Mouse (Mus musculus) kidney, postnatal 25 days (tissue): ENCODE data around the gene Rpf1.
A peak's percentile ranks its signal among the peaks of the same experiment; 100 is the strongest.

ENCODE experiments used
- DNase-seq, 2 experiments: peaks; one replicate each; pipeline ENCODE4 v3.0.0; 2021; ENCODE audit warnings: mixed read lengths in 2 of 2

The Rpf1 gene

DNA sequence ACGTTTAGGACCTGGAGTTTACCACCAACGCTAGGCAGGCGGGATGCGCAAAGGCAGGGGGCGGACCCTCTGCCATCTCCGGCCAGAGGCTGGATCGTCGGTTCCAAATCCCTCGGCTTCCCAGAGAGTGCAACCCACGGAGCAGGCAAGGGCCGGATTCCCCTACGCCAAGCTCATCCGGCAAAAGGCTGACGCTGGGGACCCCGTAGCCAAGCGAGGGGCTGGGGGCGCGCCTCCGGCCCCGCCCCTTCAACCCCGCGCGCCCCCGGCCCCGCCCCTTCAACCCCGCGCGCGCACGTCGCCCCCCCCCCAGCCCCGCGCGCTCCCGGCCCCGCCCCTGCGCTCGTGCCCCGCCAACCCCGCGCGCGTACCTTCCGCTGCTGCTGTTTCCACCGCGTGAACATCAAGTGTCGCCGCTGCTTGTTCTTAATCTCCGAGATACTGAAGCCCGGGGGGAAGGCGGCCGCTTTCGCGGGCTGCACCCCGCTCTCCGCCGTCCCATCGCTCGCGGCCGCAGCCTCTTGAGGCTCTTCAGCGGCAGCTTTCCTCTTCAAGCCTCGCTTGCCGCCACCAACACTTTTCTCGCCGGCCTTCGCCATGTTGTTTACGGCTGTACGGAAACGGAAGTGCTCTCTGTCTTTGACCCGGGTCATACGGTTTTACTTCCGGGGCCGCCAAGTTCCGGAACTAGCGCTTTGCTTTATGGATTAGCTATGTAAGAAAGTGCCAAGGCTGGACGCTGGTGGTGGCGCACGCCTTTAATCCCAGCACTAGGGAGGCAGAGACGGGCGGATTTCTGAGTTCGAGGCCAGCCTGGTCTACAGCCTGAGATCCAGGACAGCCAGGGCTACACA is at the start of gene Rpf1:
Gene Rpf1 (minus strand): TSS at position 632 of the 854 bp plus-strand sequence.
- peak; percentile 94 to 95 for DNase-seq

DNA sequence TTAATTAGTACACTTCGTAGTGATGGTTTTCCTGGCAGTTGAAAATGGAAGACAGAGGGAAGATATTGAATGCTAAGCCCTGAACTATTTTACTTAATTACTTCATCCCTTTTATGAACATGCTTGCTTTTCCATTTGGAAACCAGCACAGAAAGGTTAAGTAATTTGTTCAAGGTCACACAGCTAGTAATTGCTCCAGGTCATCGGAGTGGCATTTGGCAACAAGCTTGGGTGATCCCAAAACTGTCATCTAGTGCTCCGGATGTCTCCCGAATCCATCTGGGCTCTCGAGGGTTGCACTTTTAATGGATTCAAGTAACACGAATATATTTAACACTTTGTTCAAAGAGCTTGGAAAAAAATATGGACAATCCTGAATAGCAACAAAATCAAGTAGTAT is 49.7 kb upstream of the Rpf1 start:
- no peak for DNase-seq

GRCm38 (mm10) chr3:146570148-146570782 is 49.0 kb upstream of the Rpf1 start, which contains the start of gene Uox:
Gene Uox (plus strand): TSS chr3:146570426.
- DNase-seq: no peak

- no peak for DNase-seq
Measured at GRCm38 (mm10) chr3:146569594-146569993, 48.4 kb upstream of the Rpf1 start.

DNA sequence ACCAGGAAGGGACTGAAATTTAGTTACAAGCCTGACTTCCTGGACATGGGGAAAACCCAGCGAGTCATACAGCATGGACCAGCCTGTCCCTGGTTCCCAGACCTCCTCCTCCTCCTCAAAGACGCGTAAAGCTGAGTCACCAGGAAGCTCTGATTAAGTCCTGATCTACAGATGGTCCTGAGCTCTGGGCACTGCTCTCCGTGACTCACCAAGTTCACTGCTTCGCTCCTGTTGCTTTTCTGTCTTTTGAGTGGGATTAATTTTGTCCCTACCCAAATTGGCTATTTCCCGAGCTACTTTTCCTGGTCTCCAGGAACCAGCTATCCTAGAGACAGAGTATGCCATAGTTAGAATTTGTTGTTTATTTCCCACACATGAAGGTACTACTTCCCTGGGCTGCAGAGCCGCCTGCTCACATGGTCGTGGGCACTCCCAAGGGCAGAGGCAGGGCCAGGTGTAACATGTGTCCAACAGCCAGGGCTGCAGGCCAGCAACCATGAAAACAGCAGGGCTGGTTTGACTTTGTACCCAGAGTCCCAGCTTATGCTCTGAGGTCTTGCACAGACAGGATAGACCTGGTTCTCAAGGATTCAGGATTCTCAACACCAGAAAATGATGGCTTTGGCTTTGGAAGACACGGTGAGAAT is 46.8 kb upstream of the Rpf1 start:
- peak; percentile 51 to 74 for DNase-seq

DNA sequence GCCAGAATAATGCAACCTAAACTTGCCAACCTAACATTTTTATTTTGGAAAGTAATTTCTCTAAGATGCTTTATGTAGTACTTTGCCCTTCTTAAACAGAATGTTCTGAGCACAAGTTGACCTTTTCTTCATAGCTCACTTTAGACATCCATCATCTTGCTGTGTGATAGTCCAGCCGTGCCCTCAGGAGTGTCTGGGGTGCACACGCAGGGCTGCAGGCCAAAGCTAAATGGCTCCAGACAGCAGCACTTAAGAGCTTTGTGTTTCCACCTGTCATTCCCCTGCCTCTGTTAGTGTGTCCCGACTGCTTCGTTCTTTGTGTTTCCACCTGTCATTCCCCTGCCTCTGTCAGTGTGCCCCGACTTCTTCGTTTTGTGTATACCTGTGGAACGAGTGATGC is 46.1 kb upstream of the Rpf1 start:
- DNase-seq: no peak

GRCm38 (mm10) chr3:146565065-146565411 is 43.8 kb upstream of the Rpf1 start:
- DNase-seq: no peak

GRCm38 (mm10) chr3:146564268-146565064 is 43.2 kb upstream of the Rpf1 start:
- DNase-seq: peak; percentile 67 to 91

- DNase-seq: no peak
Measured at GRCm38 (mm10) chr3:146562936-146563335, 41.7 kb upstream of the Rpf1 start.

- no peak for DNase-seq
Measured at GRCm38 (mm10) chr3:146557507-146557906, 36.3 kb upstream of the Rpf1 start.

- no peak for DNase-seq
Measured at GRCm38 (mm10) chr3:146556567-146556966, 35.3 kb upstream of the Rpf1 start.

GRCm38 (mm10) chr3:146554816-146555215 is 33.6 kb upstream of the Rpf1 start:
- no peak for DNase-seq

DNA sequence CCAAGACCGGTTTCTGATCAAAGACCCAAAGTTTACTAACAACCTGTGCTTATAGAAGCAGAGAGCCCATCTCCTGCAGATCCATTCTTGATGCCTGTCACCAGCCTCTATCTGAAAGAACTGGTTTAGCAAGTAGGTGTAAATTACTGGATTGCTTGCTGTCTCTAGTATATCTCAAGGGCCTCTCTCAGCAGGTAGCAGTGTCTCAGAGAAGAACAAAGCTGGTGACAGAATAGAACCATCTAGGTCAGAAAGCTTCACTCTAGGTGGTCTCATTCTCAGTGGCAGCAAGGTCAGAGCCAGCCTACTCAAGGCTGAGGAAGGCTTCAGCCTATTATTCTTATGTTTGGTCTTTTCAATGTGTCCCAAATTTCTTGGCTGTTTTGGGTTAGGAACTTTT is 22.4 kb upstream of the Rpf1 start:
- DNase-seq: no peak

DNA sequence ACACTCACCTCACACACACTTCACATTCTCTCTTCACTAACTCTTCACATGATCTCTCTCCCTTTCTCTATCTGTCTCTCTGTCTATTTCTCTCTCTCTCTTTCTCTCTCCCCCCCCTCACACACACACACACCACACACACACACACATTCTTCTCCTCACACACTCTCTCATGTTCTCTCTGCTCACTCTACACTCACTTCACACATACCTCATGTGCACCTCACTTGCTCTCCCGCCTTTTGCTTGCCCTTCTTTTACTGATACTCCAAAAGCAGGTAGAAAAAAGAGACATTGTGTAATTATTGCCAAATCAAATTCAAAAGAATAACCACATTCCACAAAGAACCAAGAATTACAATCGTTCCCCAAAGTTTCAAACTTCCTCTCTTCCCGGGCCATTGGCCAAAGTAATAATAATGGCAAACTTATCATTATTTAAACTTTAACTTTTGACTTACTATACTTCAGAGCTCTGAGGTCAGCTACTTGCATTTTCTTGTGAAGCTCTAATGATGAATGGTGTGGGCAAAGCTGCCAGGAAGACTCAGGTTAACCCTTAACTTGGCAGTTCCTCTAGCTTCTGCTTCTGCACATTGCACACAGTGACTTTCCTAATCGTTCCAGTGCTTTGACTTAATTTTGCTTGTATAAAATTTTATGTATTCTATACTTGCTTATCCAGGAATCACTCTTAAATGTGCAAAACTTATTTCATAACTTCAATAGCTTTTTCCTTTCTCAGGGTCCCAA is 19.5 kb upstream of the Rpf1 start:
- DNase-seq: peak in 1 of 2 experiments; percentile 26

DNA sequence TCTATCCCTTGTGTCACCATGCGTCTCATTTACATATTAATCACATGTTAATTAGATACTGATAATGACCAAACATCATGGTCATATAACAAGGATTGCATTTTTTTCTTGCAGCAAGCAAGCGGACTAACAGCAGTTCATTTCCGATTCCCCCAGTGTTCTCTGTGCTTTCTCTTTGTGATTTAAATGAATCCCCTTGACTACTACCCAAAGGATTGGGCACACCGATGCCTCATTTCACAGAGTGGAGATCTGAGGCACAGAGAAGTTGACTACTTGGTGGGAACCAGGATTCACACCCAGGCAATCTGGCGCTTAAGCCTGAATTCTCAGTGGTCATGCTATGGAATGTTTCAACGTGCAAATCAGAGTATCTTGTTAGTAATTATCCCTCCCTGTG is 13.8 kb upstream of the Rpf1 start:
- DNase-seq: no peak

DNA sequence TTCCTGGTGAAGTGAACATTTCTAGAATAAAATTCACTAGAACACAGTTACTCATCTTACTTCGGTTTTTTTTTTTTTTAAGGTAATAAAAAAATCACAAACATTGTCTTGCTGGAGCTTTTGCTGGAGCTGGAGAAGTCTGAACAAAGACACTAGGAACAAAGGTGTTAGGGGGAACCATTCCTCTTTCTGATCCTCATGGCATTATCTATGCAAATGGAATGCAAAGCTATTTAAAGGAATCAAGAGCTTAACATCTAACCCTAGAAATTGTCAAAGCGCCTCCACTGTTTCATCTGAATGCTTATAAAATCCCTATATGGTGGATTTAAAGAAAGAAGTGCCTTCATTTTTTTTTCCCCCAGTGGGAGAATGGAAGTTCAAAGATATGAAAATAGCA is 7.1 kb upstream of the Rpf1 start:
- no peak for DNase-seq

DNA sequence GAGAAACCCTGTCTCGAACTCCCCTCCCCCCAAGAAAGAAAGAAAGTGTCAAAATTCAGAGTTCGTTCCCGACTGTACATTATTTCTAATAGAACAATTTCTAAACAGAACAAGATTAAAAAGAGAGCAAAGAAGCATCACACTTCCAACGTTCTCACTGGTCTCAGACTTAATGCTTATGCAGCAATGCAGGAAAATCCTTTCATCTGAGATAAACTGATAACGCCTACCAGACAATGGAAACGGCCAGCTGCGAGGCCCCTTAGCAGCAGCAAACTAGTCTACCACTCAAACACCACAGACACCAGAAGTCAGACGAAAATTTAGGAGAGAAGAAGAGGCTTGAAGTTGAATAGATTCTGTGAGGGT is 407 bp upstream of the Rpf1 start:
- no peak for DNase-seq

- DNase-seq: no peak
Measured at GRCm38 (mm10) chr3:146520226-146520797, 917 bp downstream of the Rpf1 start.

GRCm38 (mm10) chr3:146506711-146507110 is 14.5 kb downstream of the Rpf1 start:
- DNase-seq: no peak

DNA sequence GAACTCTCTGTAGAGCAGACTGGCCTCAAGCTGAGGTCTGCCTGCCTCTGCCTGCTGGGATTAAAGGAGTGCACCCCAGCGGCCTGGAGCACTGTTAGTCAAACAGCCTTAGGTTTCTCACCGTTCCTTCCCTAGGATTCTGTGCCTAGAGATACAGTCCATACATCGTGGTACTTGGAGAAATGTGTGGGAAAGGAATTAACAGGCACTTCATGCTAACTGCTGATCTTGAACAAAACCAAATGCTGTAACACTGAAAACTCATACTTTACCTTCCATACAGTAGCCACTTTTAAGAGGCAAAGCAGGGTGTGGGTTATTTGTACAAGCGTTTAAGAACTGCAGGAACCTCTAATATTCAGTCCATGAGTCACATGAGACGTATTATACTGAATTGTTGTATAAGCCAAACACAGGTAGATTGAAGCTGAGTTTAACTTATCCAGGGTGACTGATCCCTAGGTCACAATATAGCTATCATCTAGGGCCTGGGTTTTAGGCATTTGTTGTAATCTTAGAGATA is 19.6 kb downstream of the Rpf1 start:
- no peak for DNase-seq

DNA sequence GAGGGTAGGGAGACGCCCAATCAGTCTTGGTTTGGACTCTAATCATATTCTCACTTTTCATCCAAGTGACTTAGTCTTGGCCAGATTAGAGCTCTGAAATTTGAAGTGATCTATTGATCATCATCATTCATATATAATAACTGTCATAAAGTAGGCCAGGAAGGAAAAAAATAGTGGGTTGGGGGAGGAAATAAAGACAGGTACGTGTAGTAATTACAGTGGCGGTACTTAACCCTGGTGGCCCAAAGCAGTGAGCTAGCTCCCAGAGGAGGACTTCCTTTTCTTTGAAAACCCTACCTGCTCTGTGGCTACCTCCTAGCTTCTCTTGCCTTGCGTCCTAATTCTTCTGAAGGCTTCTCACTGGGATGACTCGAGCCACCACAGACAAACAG is 20.4 kb downstream of the Rpf1 start:
- DNase-seq: no peak
